Mouse (Mus musculus): ENCODE measurements around the gene Tmem178b. TPM values are rescaled to one million over a fixed set of nuclear protein-coding genes. Genes with fewer than 3 reads are reported as not detected.

Tmem178b gene
- polyA plus RNA-seq, 1 experiment = 0.62 TPM

- no peak for DNase-seq (ENCODE audit: low read depth)
Observed at GRCm38 (mm10) chr6:40263687-40264086, 390.6 kb downstream of the Tmem178b start.

- no peak for DNase-seq (ENCODE audit: low read depth)
Observed at GRCm38 (mm10) chr6:40300707-40301106, 427.6 kb downstream of the Tmem178b start.

- no peak for DNase-seq (ENCODE audit: low read depth)
Observed at GRCm38 (mm10) chr6:40303379-40303778, 430.3 kb downstream of the Tmem178b start.

Other genes with a start within 250 kb of the Tmem178b start
- gene Braf, start 147.8 kb upstream of the Tmem178b start, polyA plus RNA-seq (2012; rRNA removed) = 14.4 and 14.8 TPM in 2 replicates
- 125 and 129 TPM in 2 replicates for gene Mrps33, start 62.3 kb upstream of the Tmem178b start, polyA plus RNA-seq (2012; rRNA removed)

Measured in gonadal fat pad, adult 2 months (tissue).